Mouse (Mus musculus) lung, embryonic 14.5 days (tissue): ENCODE data around the gene Rilpl1. TPM values are rescaled to one million over a fixed set of nuclear protein-coding genes. Genes with fewer than 3 reads are reported as not detected.

Experiments
- ATAC-seq: fragments of 200-750 bp; cut with Nextera tagmentation; 2 replicates; pipeline ENCODE4 v1.8.0; 2017; ENCODE audit warnings: mild to moderate bottlenecking, moderate TSS enrichment, moderate library complexity; ENCODE audit not compliant: insufficient read depth
- DNase-seq: peaks from one replicate; pipeline ENCODE4 v3.0.0-alpha.2; 2015
- H3K27ac ChIP-seq: fragments of 300-500 bp; sonication (generic); 2 replicates; pipeline ENCODE4 v1.5.1; 2014; ENCODE audit warnings: low read depth, mild to moderate bottlenecking, moderate library complexity
- H3K27me3 ChIP-seq: fragments of 300-500 bp; sonication (generic); 2 replicates; pipeline ENCODE4 v1.6.1; 2014; ENCODE audit warnings: low read length, control low read depth; ENCODE audit not compliant: insufficient read depth
- H3K36me3 ChIP-seq: fragments of 300-500 bp; sonication (generic); 2 replicates; pipeline ENCODE4 v1.6.1; 2014; ENCODE audit warnings: control low read depth; ENCODE audit not compliant: insufficient read depth
- H3K4me1 ChIP-seq: fragments of 300-500 bp; sonication (generic); 2 replicates; pipeline ENCODE4 v1.6.1; 2014; ENCODE audit warnings: antibody characterized with exemption, control low read depth; ENCODE audit not compliant: insufficient read depth
- H3K4me2 ChIP-seq: fragments of 300-500 bp; sonication (generic); 2 replicates; pipeline ENCODE4 v1.6.1; 2014; ENCODE audit warnings: mild to moderate bottlenecking
- H3K4me3 ChIP-seq: fragments of 300-500 bp; sonication (generic); 2 replicates; pipeline ENCODE4 v1.5.1; 2014; ENCODE audit warnings: low read depth, low read length
- H3K9ac ChIP-seq: fragments of 300-500 bp; sonication (generic); 2 replicates; pipeline ENCODE4 v1.6.1; 2014
- H3K9me3 ChIP-seq: fragments of 300-500 bp; sonication (generic); 2 replicates; pipeline ENCODE4 v1.6.1; 2016; ENCODE audit warnings: low read depth, low read length, control low read depth
- CTCF ChIP-seq: IDR thresholded peaks from 2 replicates; pipeline ENCODE4 v1.5.1; 2016; ENCODE audit warnings: antibody characterized with exemption, low read depth
- WGBS: fragments of 180-500 bp; shearing (Covaris S2); extraction: QIAGEN DNeasy Blood & Tissue Kit; methylation state at CpG from one replicate; pipeline ENCODE4 v1.1.7; 2014; 5-methylcytosine and 5-hydroxymethylcytosine counted together
- polyA plus RNA-seq: library from polyadenylated mRNA; unstranded; fragments of >200 nt; fragmentation: Nextera tagmentation; extraction: Ambion mirVana; gene quantifications from 2 replicates; pipeline ENCODE4 v1.2.1, GENCODE M21; 2014

Rilpl1 gene
- polyA plus RNA-seq, 1 experiment from 2014 or later: 21.1 TPM

GRCm38 (mm10) chr5:124518648-124519047 lies 12.5 kb downstream of the Rilpl1 start:
- no peak for TF ChIP-seq CTCF
- Histone ChIP-seq H3K9me3 (no peaks in the 10 kb centered on the region), H3K36me3 (peaks cover 34% of the 10 kb centered on the region)

GRCm38 (mm10) chr5:124515789-124516188 lies 15.4 kb downstream of the Rilpl1 start:
- no peaks in the 10 kb centered on the region for H3K4me1 ChIP-seq
- no peak overlapping the region for H3K27ac ChIP-seq
- H3K9ac ChIP-seq: no peak overlapping the region
- DNase-seq: no peak
- 83% methylated on average over 5 of the region's 5 CpGs for WGBS
- H3K9me3 ChIP-seq: no peaks in the 10 kb centered on the region
- H3K36me3 ChIP-seq: peaks cover 56% of the 10 kb centered on the region
- TF ChIP-seq CTCF: no peak
- H3K27me3 ChIP-seq: no peaks in the 10 kb centered on the region
- ATAC-seq: no peak
- H3K4me2 ChIP-seq: no peak overlapping the region
- H3K4me3 ChIP-seq: no peak overlapping the region

More at GRCm38 (mm10) chr5:124518648-124519047, 12.5 kb downstream of the Rilpl1 start:
- no peak overlapping the region for H3K4me2 ChIP-seq
- H3K9ac ChIP-seq: no peak overlapping the region
- ATAC-seq (no peak), DNase-seq (no peak)
- no peaks in the 10 kb centered on the region for H3K4me1 ChIP-seq
- H3K27ac ChIP-seq: no peak overlapping the region
- no peaks in the 10 kb centered on the region for H3K27me3 ChIP-seq
- H3K4me3 ChIP-seq: no peak overlapping the region
- WGBS: 94% methylated on average over 10 of the region's 10 CpGs

- no peak for DNase-seq
- WGBS: 81% methylated on average over 10 of the region's 10 CpGs
- no peak for ATAC-seq
- H3K36me3 ChIP-seq: peaks cover 47% of the 10 kb centered on the region
- no peak overlapping the region for H3K27ac ChIP-seq
- H3K27me3 ChIP-seq: no peaks in the 10 kb centered on the region
- no peaks in the 10 kb centered on the region for H3K9me3 ChIP-seq
- no peak overlapping the region for H3K9ac ChIP-seq
- H3K4me1 ChIP-seq: no peaks in the 10 kb centered on the region
- no peak for TF ChIP-seq CTCF
- H3K4me3 ChIP-seq: no peak overlapping the region
- no peak overlapping the region for H3K4me2 ChIP-seq
Observed at GRCm38 (mm10) chr5:124510536-124511050, 20.6 kb downstream of the Rilpl1 start.

- peak overlapping the region; percentile 65; the same call in 1 of the 2 replicates for H3K27ac ChIP-seq
- H3K36me3 ChIP-seq: peaks cover 41% of the 10 kb centered on the region
- DNase-seq (peak; percentile 69), ATAC-seq (peak; percentile 75; the same call in 1 of the 2 replicates)
- no peak overlapping the region for H3K4me3 ChIP-seq
- no peaks in the 10 kb centered on the region for H3K27me3 ChIP-seq
- WGBS: 50% methylated on average over 12 of the region's 12 CpGs
- H3K4me2 ChIP-seq: no peak overlapping the region
- TF ChIP-seq CTCF: no peak
- no peaks in the 10 kb centered on the region for H3K9me3 ChIP-seq
- no peak overlapping the region for H3K9ac ChIP-seq
- H3K4me1 ChIP-seq: no peaks in the 10 kb centered on the region
Observed at GRCm38 (mm10) chr5:124509742-124510237, 21.4 kb downstream of the Rilpl1 start.

- Histone ChIP-seq H3K27me3 (no peaks in the 10 kb centered on the region), H3K27ac (peak overlapping the region; percentile 65; the same call in 1 of the 2 replicates), H3K36me3 (peaks cover 38% of the 10 kb centered on the region), H3K4me1 (no peaks in the 10 kb centered on the region), H3K4me2 (no peak overlapping the region), H3K4me3 (no peak overlapping the region), H3K9me3 (no peaks in the 10 kb centered on the region), H3K9ac (no peak overlapping the region)
- WGBS: 89% methylated on average over 6 of the region's 6 CpGs
- TF ChIP-seq CTCF: no peak
- ATAC-seq (peak; percentile 2; the same call in 1 of the 2 replicates), DNase-seq (no peak)
Observed at GRCm38 (mm10) chr5:124509200-124509599, 22.0 kb downstream of the Rilpl1 start.

- WGBS: 34% methylated on average over 10 of the region's 10 CpGs
- no peaks in the 10 kb centered on the region for H3K4me1 ChIP-seq
- no peak overlapping the region for H3K9ac ChIP-seq
- H3K27ac ChIP-seq: no peak overlapping the region
- no peaks in the 10 kb centered on the region for H3K9me3 ChIP-seq
- peaks cover 37% of the 10 kb centered on the region; the same call in 1 of the 2 replicates for H3K36me3 ChIP-seq
- DNase-seq (no peak), ATAC-seq (0 out of 2 replicates have a peak, but pooled peaks have one; percentile 15)
- H3K4me2 ChIP-seq: no peak overlapping the region
- no peaks in the 10 kb centered on the region for H3K27me3 ChIP-seq
- H3K4me3 ChIP-seq: no peak overlapping the region
- TF ChIP-seq CTCF: no peak
Observed at GRCm38 (mm10) chr5:124506731-124507359, 24.3 kb downstream of the Rilpl1 start.

GRCm38 (mm10) chr5:124505235-124505634 lies 26.0 kb downstream of the Rilpl1 start:
- no peak overlapping the region for H3K27ac ChIP-seq
- no peaks in the 10 kb centered on the region for H3K27me3 ChIP-seq
- H3K4me2 ChIP-seq: no peak overlapping the region
- peaks cover 46% of the 10 kb centered on the region for H3K36me3 ChIP-seq
- no peaks in the 10 kb centered on the region for H3K9me3 ChIP-seq
- no peak for TF ChIP-seq CTCF
- no peaks in the 10 kb centered on the region for H3K4me1 ChIP-seq
- no peak overlapping the region for H3K4me3 ChIP-seq
- DNase-seq: no peak
- H3K9ac ChIP-seq: no peak overlapping the region
- no peak for ATAC-seq
- 92% methylated on average over 4 of the region's 4 CpGs for WGBS
